Mouse (Mus musculus): ENCODE data around the gene Fads1. TPM values are rescaled to one million over a fixed set of nuclear protein-coding genes. Genes with fewer than 3 reads are reported as not detected.
"Not testable (repeated sequence)": the region's sequence is repeated elsewhere in the genome, so short reads cannot be mapped to it uniquely, and the experiment has no call there.

The Fads1 gene
- polyA plus RNA-seq, 1 experiment = 62.3 TPM

DNA sequence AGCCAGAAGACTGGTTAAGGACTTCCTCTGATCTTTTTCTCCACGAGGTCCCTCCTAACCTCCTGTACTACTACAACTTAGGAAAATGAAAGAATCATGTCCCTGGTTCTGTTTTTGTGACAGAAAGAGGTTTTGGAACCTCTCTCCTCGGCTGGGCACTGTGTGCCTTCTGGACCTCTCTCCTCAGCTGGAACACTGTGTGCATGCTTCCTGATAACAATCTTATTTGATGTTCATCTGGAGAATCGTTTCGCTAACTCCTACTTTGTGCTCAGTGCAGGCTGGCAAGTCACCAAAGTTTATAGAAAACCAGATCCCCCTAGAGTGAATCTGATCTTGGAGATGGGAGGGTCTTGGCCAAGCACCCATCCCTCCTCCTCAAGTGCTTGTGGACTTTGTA is 15.6 kb upstream of the Fads1 start:
- H3K36me3 ChIP-seq (ENCODE audit: control insufficient read depth, insufficient read depth) = no peaks in the 10 kb centered on the region
- no peaks in the 10 kb centered on the region for H3K79me2 ChIP-seq (ENCODE audit: control insufficient read depth, insufficient read depth)
- H3K27me3 ChIP-seq (ENCODE audit: control insufficient read depth, insufficient read depth, insufficient read length) = no peaks in the 10 kb centered on the region
- H3K79me3 ChIP-seq (ENCODE audit: low read depth) = no peaks in the 10 kb centered on the region
- H3K4me3 ChIP-seq (ENCODE audit: insufficient read depth, poor library complexity, severe bottlenecking) = no peak overlapping the region
- no peak overlapping the region for H3ac ChIP-seq (ENCODE audit: control insufficient read depth, insufficient read length, low read depth)
- TF ChIP-seq FOSL1 (IDR thresholded peaks at IDR 0.05; ENCODE audit: insufficient read depth, low read length, poor library complexity, severe bottlenecking) (no peak), CEBPB (IDR thresholded peaks at IDR 0.05; ENCODE audit: low read depth) (no peak), USF1 (IDR thresholded peaks at IDR 0.05; ENCODE audit: low read depth) (no peak), MYOG (IDR thresholded peaks at IDR 0.05; ENCODE audit: control insufficient read depth, extremely low read depth, insufficient read length) (no peak), CTCF (IDR thresholded peaks at IDR 0.05; ENCODE audit: control insufficient read depth, insufficient read depth, insufficient read length) (no peak), MYOD1 (IDR thresholded peaks at IDR 0.05; ENCODE audit: control insufficient read depth, insufficient read length, low read depth) (no peak), MAX (IDR thresholded peaks at IDR 0.05) (no peak)

DNA sequence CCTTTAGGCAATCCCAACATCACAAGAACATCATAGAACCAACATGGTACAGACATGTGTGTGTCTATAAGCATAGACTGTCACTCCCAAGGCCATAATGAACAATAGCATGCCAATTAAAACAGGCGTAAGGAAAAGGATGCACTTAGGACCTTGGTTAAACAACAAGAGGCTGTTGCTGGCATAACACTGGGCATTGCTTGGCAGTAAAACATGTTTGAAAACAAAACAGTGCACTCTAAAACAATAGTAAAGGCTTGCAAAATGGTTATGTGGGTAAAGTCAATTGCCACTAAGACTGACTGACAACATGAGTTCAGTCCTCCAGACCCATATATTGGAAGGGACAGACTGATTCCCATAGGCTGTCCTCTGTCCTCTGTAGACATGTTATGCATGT is 14.7 kb upstream of the Fads1 start:
- Histone ChIP-seq H3K4me3 (ENCODE audit: insufficient read depth, poor library complexity, severe bottlenecking) (no peak overlapping the region), H3ac (ENCODE audit: control insufficient read depth, insufficient read length, low read depth) (no peak overlapping the region), H3K27me3 (ENCODE audit: control insufficient read depth, insufficient read depth, insufficient read length) (no peaks in the 10 kb centered on the region), H3K79me2 (ENCODE audit: control insufficient read depth, insufficient read depth) (no peaks in the 10 kb centered on the region), H3K79me3 (ENCODE audit: low read depth) (no peaks in the 10 kb centered on the region), H3K36me3 (ENCODE audit: control insufficient read depth, insufficient read depth) (no peaks in the 10 kb centered on the region)
- TF ChIP-seq CTCF (IDR thresholded peaks at IDR 0.05; ENCODE audit: control insufficient read depth, insufficient read depth, insufficient read length) (no peak), FOSL1 (IDR thresholded peaks at IDR 0.05; ENCODE audit: insufficient read depth, low read length, poor library complexity, severe bottlenecking) (no peak), MAX (IDR thresholded peaks at IDR 0.05) (no peak), USF1 (IDR thresholded peaks at IDR 0.05; ENCODE audit: low read depth) (no peak), MYOD1 (IDR thresholded peaks at IDR 0.05; ENCODE audit: control insufficient read depth, insufficient read length, low read depth) (no peak), MYOG (IDR thresholded peaks at IDR 0.05; ENCODE audit: control insufficient read depth, extremely low read depth, insufficient read length) (no peak), CEBPB (IDR thresholded peaks at IDR 0.05; ENCODE audit: low read depth) (no peak)

DNA sequence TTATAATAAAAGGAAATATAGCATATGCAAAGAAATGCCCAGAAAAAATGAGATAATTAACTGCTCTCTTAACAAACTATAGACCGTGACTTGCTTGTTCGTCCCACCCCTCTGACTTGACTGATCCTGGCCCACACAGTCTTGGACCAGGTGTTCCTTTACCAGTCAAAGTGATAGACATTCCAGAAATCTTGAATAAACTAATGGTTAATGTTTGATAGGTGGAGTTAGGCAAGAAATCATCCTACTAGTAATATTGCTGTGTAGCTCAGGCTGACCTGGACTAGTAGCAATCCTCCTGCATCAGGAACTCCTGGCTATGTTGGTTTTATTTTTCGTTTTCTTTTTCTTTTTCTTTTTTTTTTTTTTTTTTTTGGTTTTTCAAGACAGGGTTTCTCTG is 14.2 kb upstream of the Fads1 start:
- no peaks in the 10 kb centered on the region for H3K79me2 ChIP-seq (ENCODE audit: control insufficient read depth, insufficient read depth)
- no peak overlapping the region for H3ac ChIP-seq (ENCODE audit: control insufficient read depth, insufficient read length, low read depth)
- no peak for TF ChIP-seq MAX (IDR thresholded peaks at IDR 0.05)
- no peak for TF ChIP-seq USF1 (IDR thresholded peaks at IDR 0.05; ENCODE audit: low read depth)
- no peak for TF ChIP-seq MYOD1 (IDR thresholded peaks at IDR 0.05; ENCODE audit: control insufficient read depth, insufficient read length, low read depth)
- no peak for TF ChIP-seq CTCF (IDR thresholded peaks at IDR 0.05; ENCODE audit: control insufficient read depth, insufficient read depth, insufficient read length)
- no peak for TF ChIP-seq FOSL1 (IDR thresholded peaks at IDR 0.05; ENCODE audit: insufficient read depth, low read length, poor library complexity, severe bottlenecking)
- no peak for TF ChIP-seq CEBPB (IDR thresholded peaks at IDR 0.05; ENCODE audit: low read depth)
- TF ChIP-seq MYOG (IDR thresholded peaks at IDR 0.05; ENCODE audit: control insufficient read depth, extremely low read depth, insufficient read length) = no peak
- H3K36me3 ChIP-seq (ENCODE audit: control insufficient read depth, insufficient read depth) = no peaks in the 10 kb centered on the region
- H3K79me3 ChIP-seq (ENCODE audit: low read depth) = no peaks in the 10 kb centered on the region
- H3K4me3 ChIP-seq (ENCODE audit: insufficient read depth, poor library complexity, severe bottlenecking) = no peak overlapping the region
- no peaks in the 10 kb centered on the region for H3K27me3 ChIP-seq (ENCODE audit: control insufficient read depth, insufficient read depth, insufficient read length)

DNA sequence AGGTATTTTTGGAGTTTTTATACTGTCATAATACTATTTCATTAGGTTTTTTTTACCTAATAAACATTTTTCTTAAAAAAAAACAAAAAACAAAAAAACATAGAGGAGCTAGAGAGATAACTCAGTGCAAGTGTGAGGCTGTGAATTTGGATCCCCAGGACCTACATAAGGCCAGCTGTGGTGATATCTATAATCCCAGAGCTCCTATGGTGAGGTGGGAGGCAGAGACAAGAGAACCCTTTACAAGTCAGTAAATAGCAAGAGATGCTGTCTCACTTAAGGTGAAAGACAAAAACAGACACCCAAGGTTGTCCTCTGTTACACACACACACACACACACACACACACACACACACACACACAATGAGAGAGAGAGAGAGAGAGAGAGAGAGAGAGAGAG is 13.5 kb upstream of the Fads1 start:
- TF ChIP-seq CEBPB (IDR thresholded peaks at IDR 0.05; ENCODE audit: low read depth) = no peak
- no peak for TF ChIP-seq CTCF (IDR thresholded peaks at IDR 0.05; ENCODE audit: control insufficient read depth, insufficient read depth, insufficient read length)
- TF ChIP-seq MAX (IDR thresholded peaks at IDR 0.05) = no peak
- TF ChIP-seq FOSL1 (IDR thresholded peaks at IDR 0.05; ENCODE audit: insufficient read depth, low read length, poor library complexity, severe bottlenecking) = no peak
- TF ChIP-seq MYOD1 (IDR thresholded peaks at IDR 0.05; ENCODE audit: control insufficient read depth, insufficient read length, low read depth) = no peak
- TF ChIP-seq MYOG (IDR thresholded peaks at IDR 0.05; ENCODE audit: control insufficient read depth, extremely low read depth, insufficient read length) = no peak

DNA sequence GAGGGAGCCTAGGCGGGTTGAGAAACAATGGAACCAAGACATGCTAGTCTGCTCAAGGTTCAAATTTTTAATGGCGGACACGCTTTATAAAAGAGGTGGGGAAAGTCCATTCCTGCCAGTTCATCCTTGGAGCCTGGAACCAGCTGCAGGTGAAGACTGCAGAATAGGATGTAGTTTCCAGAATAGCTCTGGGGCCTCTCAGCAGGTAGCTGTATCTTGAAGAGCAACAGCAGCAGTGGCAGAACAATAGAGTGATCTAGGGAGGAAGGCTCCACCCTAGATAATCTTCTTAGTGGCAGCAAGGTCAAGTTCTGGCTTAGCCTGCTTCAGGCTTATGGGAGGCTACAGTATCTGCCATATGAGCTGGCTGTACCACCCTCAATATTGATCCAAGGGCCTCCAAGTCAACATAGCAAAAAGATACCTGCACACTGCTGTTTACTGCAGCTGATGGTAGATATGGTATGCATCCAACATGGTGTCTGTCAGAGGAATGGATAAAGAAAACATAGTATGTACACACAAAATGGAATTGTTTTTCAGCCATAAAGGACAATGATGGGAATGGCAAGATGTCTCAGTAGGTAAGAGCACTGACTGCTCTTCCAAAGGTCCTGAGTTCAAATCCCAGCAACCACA is 12.9 kb upstream of the Fads1 start:
- not testable (repeated sequence) for H3ac ChIP-seq (ENCODE audit: control insufficient read depth, insufficient read length, low read depth); H3K27me3 ChIP-seq (ENCODE audit: control insufficient read depth, insufficient read depth, insufficient read length); H3K79me2 ChIP-seq (ENCODE audit: control insufficient read depth, insufficient read depth); H3K36me3 ChIP-seq (ENCODE audit: control insufficient read depth, insufficient read depth); H3K4me3 ChIP-seq (ENCODE audit: insufficient read depth, poor library complexity, severe bottlenecking); H3K79me3 ChIP-seq (ENCODE audit: low read depth)

More for the DNA sequence above, 13.5 kb upstream of the Fads1 start:
- H3K79me2 ChIP-seq (ENCODE audit: control insufficient read depth, insufficient read depth) = no peaks in the 10 kb centered on the region
- no peaks in the 10 kb centered on the region for H3K36me3 ChIP-seq (ENCODE audit: control insufficient read depth, insufficient read depth)
- H3K4me3 ChIP-seq (ENCODE audit: insufficient read depth, poor library complexity, severe bottlenecking) = no peak overlapping the region
- no peaks in the 10 kb centered on the region for H3K27me3 ChIP-seq (ENCODE audit: control insufficient read depth, insufficient read depth, insufficient read length)
- H3K79me3 ChIP-seq (ENCODE audit: low read depth) = no peaks in the 10 kb centered on the region
- no peak overlapping the region for H3ac ChIP-seq (ENCODE audit: control insufficient read depth, insufficient read length, low read depth)

DNA sequence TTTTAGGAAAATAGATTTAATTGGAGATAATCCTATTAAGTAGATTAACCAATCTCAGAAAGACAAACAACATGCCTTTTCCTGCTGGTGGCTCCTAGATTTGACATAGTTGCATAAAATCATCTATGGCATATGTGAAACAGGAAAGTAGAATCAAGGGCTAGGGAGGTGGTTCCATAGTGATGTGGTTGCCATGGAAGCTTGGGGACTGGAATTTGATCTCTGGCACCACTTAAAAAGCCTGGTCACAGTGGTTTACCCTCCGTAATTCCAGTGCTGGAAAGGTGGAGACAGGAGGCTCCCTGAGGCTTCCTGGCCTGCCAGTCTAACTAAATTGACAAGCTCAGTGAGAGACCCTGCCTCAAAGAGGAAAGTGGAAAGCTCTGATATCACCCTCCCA is 12.2 kb upstream of the Fads1 start:
- Histone ChIP-seq H3K79me3 (ENCODE audit: low read depth) (no peaks in the 10 kb centered on the region), H3K36me3 (ENCODE audit: control insufficient read depth, insufficient read depth) (no peaks in the 10 kb centered on the region), H3K79me2 (ENCODE audit: control insufficient read depth, insufficient read depth) (no peaks in the 10 kb centered on the region), H3K27me3 (ENCODE audit: control insufficient read depth, insufficient read depth, insufficient read length) (no peaks in the 10 kb centered on the region), H3ac (ENCODE audit: control insufficient read depth, insufficient read length, low read depth) (no peak overlapping the region), H3K4me3 (ENCODE audit: insufficient read depth, poor library complexity, severe bottlenecking) (no peak overlapping the region)
- TF ChIP-seq USF1 (IDR thresholded peaks at IDR 0.05; ENCODE audit: low read depth) = no peak
- TF ChIP-seq FOSL1 (IDR thresholded peaks at IDR 0.05; ENCODE audit: insufficient read depth, low read length, poor library complexity, severe bottlenecking) = no peak
- TF ChIP-seq CEBPB (IDR thresholded peaks at IDR 0.05; ENCODE audit: low read depth) = no peak
- TF ChIP-seq MAX (IDR thresholded peaks at IDR 0.05) = no peak
